Mouse (Mus musculus) brain, embryonic 14.5 days (tissue): ENCODE measurements at regions not wholly inside any gene's neighbourhood (a gene's known extent, or its start where the extent isn't known, plus 50 kb on each side); places are given as distances from the start of the nearest gene placed in this dataset.

Experiments used
- CTCF ChIP-seq: fragments of 200-500 bp; IDR thresholded peaks from 2 replicates; pipeline ENCODE4 v1.5.1; 2012; ENCODE audit warnings: inconsistent platforms, mild to moderate bottlenecking, moderate library complexity, borderline replicate concordance; ENCODE audit not compliant: insufficient read depth, insufficient read length; ENCODE audit errors: extremely low read depth
- POLR2A ChIP-seq: fragments of 200-500 bp; IDR thresholded peaks from 2 replicates; pipeline ENCODE4 v1.6.1; 2012; ENCODE audit warnings: mild to moderate bottlenecking, inconsistent platforms, borderline replicate concordance; ENCODE audit not compliant: poor library complexity, insufficient read depth, insufficient read length, severe bottlenecking; ENCODE audit errors: extremely low read depth

DNA sequence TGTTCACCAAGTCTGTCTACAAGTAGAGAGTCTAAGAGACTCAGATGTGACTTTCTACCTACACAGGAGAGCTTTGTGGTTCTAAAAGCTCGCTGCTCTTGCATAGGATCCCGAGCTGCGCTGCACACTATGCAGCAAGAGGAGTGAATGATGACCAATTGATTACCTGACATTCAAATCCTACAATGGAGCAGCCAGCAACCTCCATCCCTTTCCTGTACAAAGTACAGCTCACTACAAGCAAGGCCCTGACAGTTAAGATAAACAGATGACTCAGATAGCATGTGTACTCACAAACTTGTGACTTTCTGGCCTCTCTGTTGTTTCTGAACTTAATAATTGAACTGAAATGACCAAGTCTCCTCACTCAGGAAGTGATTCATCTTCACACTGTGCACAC is 974.7 kb downstream of the 4930444P10Rik start:
- TF ChIP-seq POLR2A (no peak), CTCF (no peak)
